Mouse (Mus musculus): ENCODE results near the gene Snrpb. TPM values are rescaled to one million over a fixed set of nuclear protein-coding genes. Genes with fewer than 3 reads are reported as not detected.

Gene Snrpb
- polyA plus RNA-seq, 1 experiment from 2014 or later: 633 TPM

DNA sequence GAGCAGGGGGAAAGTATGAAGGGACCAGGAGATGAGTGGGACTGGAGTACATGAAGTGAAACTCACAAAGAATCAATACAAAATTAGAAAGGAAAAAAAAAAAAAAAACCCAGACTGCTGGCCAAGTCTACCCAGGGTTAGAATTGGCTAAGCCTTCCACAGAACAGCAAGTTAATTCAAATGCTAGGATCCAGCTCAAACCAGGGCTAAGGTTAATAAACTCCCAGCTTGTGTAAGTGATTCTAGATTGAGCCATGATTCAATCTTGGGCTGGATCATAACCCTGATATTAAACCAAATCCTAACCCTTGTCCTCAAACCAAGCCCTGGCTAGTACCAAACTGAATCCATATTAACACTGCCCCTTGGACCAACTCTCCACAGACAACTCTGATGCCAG is 23.4 kb downstream of the Snrpb start:
- Histone ChIP-seq H3K27ac (ENCODE audit: low read depth, low read length) (no peak overlapping the region), H3K9ac (ENCODE audit: low read depth, low read length) (no peak overlapping the region), H3K4me1 (replicated peaks; ENCODE audit: control insufficient read depth, insufficient read depth, low read length) (no peaks in the 10 kb centered on the region), H3K9me3 (ENCODE audit: control insufficient read depth, low read length) (no peaks in the 10 kb centered on the region), H3K4me3 (ENCODE audit: low read depth, low read length) (no peak overlapping the region), H3K27me3 (replicated peaks; ENCODE audit: control insufficient read depth, insufficient read depth, low read length) (no peaks in the 10 kb centered on the region), H3K4me2 (no peak overlapping the region), H3K36me3 (ENCODE audit: control insufficient read depth, insufficient read depth, low read length) (no peaks in the 10 kb centered on the region)
- no peak for ATAC-seq (replicated peaks; ENCODE audit: low FRiP score)
- no peak for DNase-seq (ENCODE audit: low spot score)

DNA sequence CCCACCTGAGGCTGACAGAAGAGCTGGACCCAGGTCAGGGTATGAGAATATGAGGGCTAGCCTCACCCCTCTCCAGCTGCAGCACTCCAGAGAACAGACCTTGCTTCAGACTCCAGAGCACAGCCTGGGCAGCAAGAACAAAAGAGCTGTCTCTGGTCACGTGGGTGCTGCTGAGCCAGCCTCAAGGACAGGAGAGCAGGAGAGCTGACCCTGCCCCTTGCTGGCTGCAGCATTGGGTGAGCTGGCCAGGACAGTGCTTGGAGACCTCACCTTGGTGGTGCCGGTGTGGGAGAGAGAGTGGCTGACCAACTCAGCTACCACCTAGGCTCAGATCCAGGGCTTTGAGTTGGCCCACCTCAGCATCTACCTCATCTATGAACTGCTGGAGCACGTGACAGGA is 24.0 kb downstream of the Snrpb start:
- ATAC-seq (replicated peaks; ENCODE audit: low FRiP score) (no peak), DNase-seq (ENCODE audit: low spot score) (no peak)
- Histone ChIP-seq H3K27me3 (replicated peaks; ENCODE audit: control insufficient read depth, insufficient read depth, low read length) (no peaks in the 10 kb centered on the region), H3K9ac (ENCODE audit: low read depth, low read length) (no peak overlapping the region), H3K9me3 (ENCODE audit: control insufficient read depth, low read length) (no peaks in the 10 kb centered on the region), H3K27ac (ENCODE audit: low read depth, low read length) (no peak overlapping the region), H3K36me3 (ENCODE audit: control insufficient read depth, insufficient read depth, low read length) (no peaks in the 10 kb centered on the region), H3K4me1 (replicated peaks; ENCODE audit: control insufficient read depth, insufficient read depth, low read length) (no peaks in the 10 kb centered on the region), H3K4me3 (ENCODE audit: low read depth, low read length) (no peak overlapping the region), H3K4me2 (no peak overlapping the region)
- 70% methylated on average over 3 of the region's 3 CpGs for whole genome bisulfite sequencing

DNA sequence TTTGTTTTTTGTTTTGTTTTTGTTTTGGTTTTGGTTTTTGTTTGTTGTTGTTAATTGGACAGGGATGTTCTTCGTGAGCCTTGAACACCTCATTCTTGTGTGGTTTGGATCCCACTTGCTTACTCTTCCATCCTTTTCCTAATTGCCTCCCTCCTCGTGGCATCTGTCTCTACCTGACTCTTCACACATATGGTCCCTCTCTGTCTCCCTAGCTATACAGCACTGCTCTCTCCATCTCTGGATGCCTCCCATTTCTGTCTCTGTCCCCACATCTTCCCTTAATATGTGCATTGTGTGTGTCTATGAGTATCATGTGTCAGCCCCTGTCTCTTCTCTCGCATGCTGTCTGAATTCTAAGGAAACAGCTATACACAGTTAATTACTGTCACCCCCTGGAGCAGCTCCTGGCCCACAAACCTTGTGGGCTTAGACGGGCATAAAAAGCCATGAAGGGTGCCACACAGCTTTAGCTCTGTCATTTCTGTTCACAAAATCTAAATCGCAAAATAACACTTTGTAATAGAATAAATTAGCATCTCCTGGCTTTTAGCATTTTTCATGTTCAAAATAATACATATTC is 33.0 kb downstream of the Snrpb start:
- Histone ChIP-seq H3K4me3 (ENCODE audit: low read depth, low read length) (no peak overlapping the region), H3K9me3 (ENCODE audit: control insufficient read depth, low read length) (no peaks in the 10 kb centered on the region), H3K4me2 (no peak overlapping the region), H3K4me1 (replicated peaks; ENCODE audit: control insufficient read depth, insufficient read depth, low read length) (no peaks in the 10 kb centered on the region), H3K27me3 (replicated peaks; ENCODE audit: control insufficient read depth, insufficient read depth, low read length) (no peaks in the 10 kb centered on the region), H3K9ac (ENCODE audit: low read depth, low read length) (no peak overlapping the region), H3K36me3 (ENCODE audit: control insufficient read depth, insufficient read depth, low read length) (no peaks in the 10 kb centered on the region), H3K27ac (ENCODE audit: low read depth, low read length) (no peak overlapping the region)
- 72% methylated on average over 5 of the region's 5 CpGs for WGBS
- DNase-seq (ENCODE audit: low spot score) (no peak), ATAC-seq (replicated peaks; ENCODE audit: low FRiP score) (no peak)

DNA sequence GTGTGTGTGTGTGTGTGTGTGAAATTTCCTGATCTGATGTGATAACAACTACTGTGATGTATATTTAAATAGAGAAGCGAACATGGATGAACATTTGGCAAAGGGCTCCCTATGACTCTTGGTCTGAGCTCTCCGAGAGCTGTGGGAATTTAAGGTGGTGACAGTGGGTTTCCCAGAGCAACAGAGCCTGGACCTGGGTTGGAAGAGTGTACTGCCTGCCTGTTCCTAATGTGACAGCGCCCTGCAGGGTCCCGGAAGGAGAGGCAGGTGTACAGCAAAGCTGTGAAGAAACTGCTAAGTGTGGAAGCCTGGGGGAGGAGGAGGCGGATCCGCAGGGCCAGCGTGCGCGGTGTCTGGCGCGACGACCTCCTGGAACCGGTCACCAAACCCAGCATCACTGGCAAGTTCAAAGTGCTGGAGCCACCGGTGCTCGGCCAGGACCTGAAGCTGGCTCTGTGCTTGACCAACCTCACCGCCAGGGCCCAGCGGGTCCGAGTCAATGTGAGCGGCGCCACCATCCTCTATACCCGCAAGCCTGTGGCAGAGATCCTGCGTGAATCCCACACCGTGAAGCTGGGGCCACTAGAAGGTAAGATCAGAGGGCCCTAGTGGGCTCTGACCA is 34.4 kb downstream of the Snrpb start:
- ATAC-seq (replicated peaks; ENCODE audit: low FRiP score): no peak
- WGBS: 71% methylated on average over 23 of the region's 23 CpGs
- H3K9ac ChIP-seq (ENCODE audit: low read depth, low read length): no peak overlapping the region
- no peaks in the 10 kb centered on the region for H3K4me1 ChIP-seq (replicated peaks; ENCODE audit: control insufficient read depth, insufficient read depth, low read length)
- H3K27ac ChIP-seq (ENCODE audit: low read depth, low read length): no peak overlapping the region
- H3K4me3 ChIP-seq (ENCODE audit: low read depth, low read length): no peak overlapping the region
- no peaks in the 10 kb centered on the region for H3K27me3 ChIP-seq (replicated peaks; ENCODE audit: control insufficient read depth, insufficient read depth, low read length)
- no peak overlapping the region for H3K4me2 ChIP-seq
- no peaks in the 10 kb centered on the region for H3K36me3 ChIP-seq (ENCODE audit: control insufficient read depth, insufficient read depth, low read length)
- H3K9me3 ChIP-seq (ENCODE audit: control insufficient read depth, low read length): no peaks in the 10 kb centered on the region
- no peak for DNase-seq (ENCODE audit: low spot score)

DNA sequence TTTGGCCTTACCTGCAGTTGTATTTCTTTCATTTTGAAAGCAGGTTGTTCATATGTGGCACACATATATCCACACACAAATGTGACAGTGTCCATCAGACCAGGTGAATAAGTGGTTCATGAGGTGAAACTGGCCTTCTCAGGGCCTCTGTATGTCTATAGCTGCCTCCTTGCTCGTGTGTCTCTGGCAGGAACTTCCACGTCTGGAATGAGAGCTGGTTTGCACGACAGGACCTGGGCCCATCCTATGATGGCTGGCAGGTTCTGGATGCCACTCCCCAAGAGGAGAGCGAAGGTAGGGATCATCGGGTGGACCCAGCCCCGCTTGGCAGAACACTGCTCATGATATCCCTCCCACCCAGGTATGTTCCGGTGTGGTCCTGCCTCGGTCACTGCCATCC is 36.2 kb downstream of the Snrpb start:
- no peak overlapping the region for H3K27ac ChIP-seq (ENCODE audit: low read depth, low read length)
- H3K9me3 ChIP-seq (ENCODE audit: control insufficient read depth, low read length): no peaks in the 10 kb centered on the region
- no peak overlapping the region for H3K9ac ChIP-seq (ENCODE audit: low read depth, low read length)
- 87% methylated on average over 8 of the region's 8 CpGs for WGBS
- no peaks in the 10 kb centered on the region for H3K27me3 ChIP-seq (replicated peaks; ENCODE audit: control insufficient read depth, insufficient read depth, low read length)
- no peak for ATAC-seq (replicated peaks; ENCODE audit: low FRiP score)
- H3K4me2 ChIP-seq: no peak overlapping the region
- no peaks in the 10 kb centered on the region for H3K4me1 ChIP-seq (replicated peaks; ENCODE audit: control insufficient read depth, insufficient read depth, low read length)
- H3K4me3 ChIP-seq (ENCODE audit: low read depth, low read length): no peak overlapping the region
- H3K36me3 ChIP-seq (ENCODE audit: control insufficient read depth, insufficient read depth, low read length): no peaks in the 10 kb centered on the region
- no peak for DNase-seq (ENCODE audit: low spot score)

DNA sequence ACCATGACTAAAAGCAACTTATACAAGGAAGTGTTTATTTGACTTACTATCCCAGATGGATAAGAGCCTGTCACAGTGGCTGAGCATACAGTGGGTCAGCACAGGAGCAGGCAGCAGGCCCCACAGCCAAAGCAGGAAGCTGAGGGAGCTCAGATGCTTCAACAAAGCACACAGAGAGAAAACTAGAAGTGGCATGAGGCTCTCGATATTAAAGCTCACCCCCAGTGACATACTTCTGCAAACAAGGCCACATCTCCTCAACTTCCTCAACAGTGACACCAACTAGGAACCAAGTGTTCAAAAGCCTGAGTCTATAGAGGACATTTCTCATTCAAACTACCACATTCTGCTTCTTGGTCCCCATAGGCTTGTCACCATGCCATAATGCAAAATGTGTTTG is 49.5 kb downstream of the Snrpb start:
- Histone ChIP-seq H3K4me3 (ENCODE audit: low read depth, low read length) (no peak overlapping the region), H3K27ac (ENCODE audit: low read depth, low read length) (no peak overlapping the region), H3K9me3 (ENCODE audit: control insufficient read depth, low read length) (no peaks in the 10 kb centered on the region), H3K27me3 (replicated peaks; ENCODE audit: control insufficient read depth, insufficient read depth, low read length) (no peaks in the 10 kb centered on the region), H3K9ac (ENCODE audit: low read depth, low read length) (no peak overlapping the region), H3K4me2 (no peak overlapping the region), H3K4me1 (replicated peaks; ENCODE audit: control insufficient read depth, insufficient read depth, low read length) (no peaks in the 10 kb centered on the region), H3K36me3 (ENCODE audit: control insufficient read depth, insufficient read depth, low read length) (no peaks in the 10 kb centered on the region)
- 26% methylated on average over 1 of the region's 1 CpGs for WGBS
- ATAC-seq (replicated peaks; ENCODE audit: low FRiP score) (no peak), DNase-seq (ENCODE audit: low spot score) (no peak)

DNA sequence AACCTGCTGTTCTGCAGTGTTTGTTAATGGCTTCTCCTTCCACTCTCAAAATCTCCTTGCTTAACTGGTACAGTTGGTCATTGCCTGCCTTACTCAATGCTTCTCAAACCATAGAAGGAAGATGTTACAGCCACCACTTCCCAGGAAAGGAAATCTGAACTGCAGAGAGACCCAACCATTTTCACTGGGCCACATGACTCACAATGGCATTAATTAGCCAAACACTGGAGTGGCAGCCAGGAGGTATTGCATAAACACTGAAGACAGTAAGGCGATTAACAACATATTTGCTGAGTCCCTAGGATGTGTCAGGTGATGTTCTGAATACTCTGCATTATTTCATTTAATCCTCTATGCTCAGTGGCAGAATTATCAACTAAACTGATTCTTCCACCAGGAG is 53.1 kb downstream of the Snrpb start:
- no peak for DNase-seq (ENCODE audit: low spot score)
- Histone ChIP-seq H3K27me3 (replicated peaks; ENCODE audit: control insufficient read depth, insufficient read depth, low read length) (no peaks in the 10 kb centered on the region), H3K36me3 (ENCODE audit: control insufficient read depth, insufficient read depth, low read length) (no peaks in the 10 kb centered on the region), H3K4me1 (replicated peaks; ENCODE audit: control insufficient read depth, insufficient read depth, low read length) (no peaks in the 10 kb centered on the region), H3K27ac (ENCODE audit: low read depth, low read length) (no peak overlapping the region), H3K9ac (ENCODE audit: low read depth, low read length) (no peak overlapping the region), H3K9me3 (ENCODE audit: control insufficient read depth, low read length) (no peaks in the 10 kb centered on the region), H3K4me3 (ENCODE audit: low read depth, low read length) (no peak overlapping the region), H3K4me2 (no peak overlapping the region)
- no peak for ATAC-seq (replicated peaks; ENCODE audit: low FRiP score)
- 78% methylated on average over 1 of the region's 1 CpGs for WGBS

DNA sequence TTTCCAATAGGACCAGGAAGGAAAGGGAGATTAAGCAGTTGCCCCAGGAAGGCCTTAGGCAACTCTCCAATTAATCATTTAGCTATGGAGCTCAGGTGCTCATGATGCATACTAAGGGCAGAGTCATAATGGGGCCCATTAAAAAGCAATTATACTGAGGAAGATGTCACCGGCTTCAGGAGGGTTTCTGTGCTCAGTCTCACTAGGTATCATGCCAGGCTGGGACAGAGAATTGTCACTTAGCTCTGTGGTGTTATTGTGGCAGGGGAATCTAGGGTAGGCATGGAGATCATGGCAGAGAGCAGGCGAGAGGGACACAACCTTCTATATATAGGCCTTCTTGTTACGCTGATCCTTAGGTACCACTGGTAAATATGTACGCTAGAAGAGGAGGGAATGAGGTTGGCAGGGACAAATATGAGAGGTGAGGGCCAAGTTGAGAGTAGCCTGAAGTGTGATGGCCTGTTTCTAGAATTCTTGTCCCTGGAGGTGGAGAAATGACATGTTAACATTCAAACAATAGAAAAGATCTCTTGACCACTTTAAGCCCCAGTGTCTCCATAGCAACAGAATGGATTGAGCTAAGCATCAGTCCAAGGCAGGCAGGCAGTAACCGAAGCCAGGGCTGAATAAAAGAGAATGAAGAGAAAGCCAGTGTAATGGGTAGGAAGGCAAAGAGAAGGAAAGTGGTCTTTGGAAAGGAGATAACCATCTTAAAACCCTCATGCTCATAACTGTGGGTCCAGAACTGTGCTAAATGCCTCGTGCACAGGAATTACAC is 53.7 kb downstream of the Snrpb start:
- 80% methylated on average over 6 of the region's 6 CpGs for WGBS
- ATAC-seq (replicated peaks; ENCODE audit: low FRiP score): no peak
- H3K9ac ChIP-seq (ENCODE audit: low read depth, low read length): no peak overlapping the region

More for the DNA sequence above, 53.7 kb downstream of the Snrpb start:
- H3K27me3 ChIP-seq (replicated peaks; ENCODE audit: control insufficient read depth, insufficient read depth, low read length): no peaks in the 10 kb centered on the region
- no peak overlapping the region for H3K27ac ChIP-seq (ENCODE audit: low read depth, low read length)
- H3K9me3 ChIP-seq (ENCODE audit: control insufficient read depth, low read length): no peaks in the 10 kb centered on the region
- no peak for DNase-seq (ENCODE audit: low spot score)
- H3K36me3 ChIP-seq (ENCODE audit: control insufficient read depth, insufficient read depth, low read length): no peaks in the 10 kb centered on the region
- H3K4me3 ChIP-seq (ENCODE audit: low read depth, low read length): no peak overlapping the region
- no peaks in the 10 kb centered on the region for H3K4me1 ChIP-seq (replicated peaks; ENCODE audit: control insufficient read depth, insufficient read depth, low read length)
- H3K4me2 ChIP-seq: no peak overlapping the region
